Mouse (Mus musculus) ES-E14 (cell line): ENCODE measurements around the gene Gatad1.

Experiments
- HCFC1 ChIP-seq: IDR thresholded peaks from 2 replicates; pipeline ENCODE4 v1.6.1; 2012; ENCODE audit warnings: low read length, inconsistent platforms, borderline replicate concordance; ENCODE audit not compliant: insufficient read depth
- MAFK ChIP-seq: IDR thresholded peaks from 2 replicates; pipeline ENCODE4 v1.6.1; 2014; ENCODE audit warnings: mild to moderate bottlenecking, low read depth, low read length, inconsistent platforms; ENCODE audit not compliant: insufficient read depth
- ZC3H11A ChIP-seq: IDR thresholded peaks from 2 replicates; pipeline ENCODE4 v1.6.1; 2012; ENCODE audit warnings: low read depth, mild to moderate bottlenecking, inconsistent platforms, low read length, borderline replicate concordance

GRCm38 (mm10) chr5:3645326-3645725, 11.7 kb downstream of the Gatad1 start:
- TF ChIP-seq HCFC1: no peak
- no peak for TF ChIP-seq MAFK
- TF ChIP-seq ZC3H11A: no peak
